Mouse (Mus musculus) embryo, embryonic 10.5 days (tissue): ENCODE results near the gene Lrba.

ENCODE experiments used
- DNase-seq: peaks from one replicate; pipeline ENCODE4 v3.0.0-alpha.2; 2015; ENCODE audit warnings: low spot score

Lrba gene

GRCm38 (mm10) chr3:86560281-86561022, 336.0 kb downstream of the Lrba start:
- no peak for DNase-seq

- DNase-seq, result no peak
Measured at GRCm38 (mm10) chr3:86561023-86561344, 336.5 kb downstream of the Lrba start.

- DNase-seq, result no peak
Measured at GRCm38 (mm10) chr3:86561396-86561795, 336.9 kb downstream of the Lrba start.

GRCm38 (mm10) chr3:86567312-86567711, 342.8 kb downstream of the Lrba start:
- DNase-seq, result no peak

GRCm38 (mm10) chr3:86571518-86571917, 347.0 kb downstream of the Lrba start:
- DNase-seq, result peak; percentile 30

- peak; percentile 35 for DNase-seq
Measured at GRCm38 (mm10) chr3:86572519-86573244, 348.2 kb downstream of the Lrba start.

- no peak for DNase-seq
Measured at GRCm38 (mm10) chr3:86575312-86575711, 350.8 kb downstream of the Lrba start.

- peak; percentile 70 for DNase-seq
Measured at GRCm38 (mm10) chr3:86602284-86602683, 377.8 kb downstream of the Lrba start.

- no peak for DNase-seq
Measured at GRCm38 (mm10) chr3:86605775-86606174, 381.3 kb downstream of the Lrba start.

- DNase-seq, result no peak
Measured at GRCm38 (mm10) chr3:86627008-86627743, 402.7 kb downstream of the Lrba start.

GRCm38 (mm10) chr3:86629379-86629778, 404.9 kb downstream of the Lrba start:
- DNase-seq, result no peak

GRCm38 (mm10) chr3:86635464-86635863, 411.0 kb downstream of the Lrba start:
- no peak for DNase-seq

- DNase-seq, result no peak
Measured at GRCm38 (mm10) chr3:86635940-86636339, 411.5 kb downstream of the Lrba start.

GRCm38 (mm10) chr3:86638552-86639348, 414.3 kb downstream of the Lrba start:
- no peak for DNase-seq

GRCm38 (mm10) chr3:86641393-86641792, 416.9 kb downstream of the Lrba start:
- DNase-seq, result no peak

GRCm38 (mm10) chr3:86641796-86642195, 417.3 kb downstream of the Lrba start:
- no peak for DNase-seq

GRCm38 (mm10) chr3:86646771-86647170, 422.3 kb downstream of the Lrba start:
- DNase-seq, result no peak

- DNase-seq, result no peak
Measured at GRCm38 (mm10) chr3:86651006-86651405, 426.5 kb downstream of the Lrba start.

GRCm38 (mm10) chr3:86659326-86659725, 434.8 kb downstream of the Lrba start:
- DNase-seq, result no peak

GRCm38 (mm10) chr3:86664399-86664798, 439.9 kb downstream of the Lrba start:
- no peak for DNase-seq

- peak; percentile 39 for DNase-seq
Measured at GRCm38 (mm10) chr3:86668146-86668545, 443.7 kb downstream of the Lrba start.

- DNase-seq, result no peak
Measured at GRCm38 (mm10) chr3:86677573-86678155, 453.2 kb downstream of the Lrba start.
